Mouse (Mus musculus): ENCODE results near the gene Ren1. TPM values are rescaled to one million over a fixed set of nuclear protein-coding genes. Genes with fewer than 3 reads are reported as not detected.
A peak's percentile ranks its signal among the peaks of the same experiment; 100 is the strongest.

Ren1 gene
- not detected for total RNA-seq (2021)

DNA sequence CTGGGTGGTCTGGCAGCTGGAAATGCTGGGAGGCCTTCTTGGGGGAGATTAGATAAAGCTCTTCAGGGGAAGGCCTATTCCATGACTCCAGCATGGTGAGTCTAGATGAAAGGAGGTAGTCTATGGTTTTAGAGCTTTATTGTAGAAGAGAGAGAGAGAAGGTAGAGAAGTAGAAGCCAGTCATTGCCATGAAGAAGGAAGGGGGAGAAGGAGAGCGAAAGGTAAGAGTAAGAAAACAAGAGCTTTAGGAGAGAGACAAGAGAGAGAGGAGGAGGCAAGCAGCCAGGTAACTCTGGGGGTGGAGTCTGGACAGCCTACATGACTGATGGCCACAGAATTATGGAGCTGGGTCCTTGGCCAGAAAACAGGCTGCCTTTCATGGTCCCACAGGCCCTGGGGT is at the start of gene Ren1:
Gene Ren1, plus strand, starts transcription at position 301 of the 400 bp plus-strand sequence.
- peak in 1 of 2 experiments; percentile 11 for DNase-seq (ENCODE audit: extremely low spot score in 1 of 2, low spot score in 2 of 2)
- intact Hi-C loops (cut with DNase I) = loop anchor here (2.0 kb wide), 2 partner anchors 17 to 171 kb away; no protein-coding TSS in a partner anchor

DNA sequence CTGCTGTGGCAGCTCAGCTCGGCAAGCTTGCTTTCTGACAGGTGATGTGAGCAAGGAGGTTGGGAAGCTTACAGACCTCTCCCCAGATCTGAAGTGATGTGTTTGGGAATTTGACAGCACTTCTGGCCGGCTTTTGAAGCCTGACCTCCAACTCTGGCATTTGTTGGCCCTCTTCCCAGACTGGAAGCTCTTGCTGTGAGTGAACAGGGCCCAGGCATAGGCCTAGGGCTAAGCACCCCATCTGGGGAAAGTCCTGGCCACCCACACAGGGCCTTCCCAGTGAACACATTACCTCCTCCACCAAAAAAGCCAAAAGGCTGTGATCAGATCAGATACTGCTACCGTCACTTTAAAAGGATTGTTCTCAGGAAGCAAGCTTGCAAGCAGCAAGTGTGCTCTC is 47.8 kb upstream of the Ren1 start:
- DNase-seq (ENCODE audit: extremely low spot score in 1 of 2, low spot score in 2 of 2) = peak in 1 of 2 experiments; percentile 75
- intact Hi-C loops (cut with DNase I) = no loop called here

DNA sequence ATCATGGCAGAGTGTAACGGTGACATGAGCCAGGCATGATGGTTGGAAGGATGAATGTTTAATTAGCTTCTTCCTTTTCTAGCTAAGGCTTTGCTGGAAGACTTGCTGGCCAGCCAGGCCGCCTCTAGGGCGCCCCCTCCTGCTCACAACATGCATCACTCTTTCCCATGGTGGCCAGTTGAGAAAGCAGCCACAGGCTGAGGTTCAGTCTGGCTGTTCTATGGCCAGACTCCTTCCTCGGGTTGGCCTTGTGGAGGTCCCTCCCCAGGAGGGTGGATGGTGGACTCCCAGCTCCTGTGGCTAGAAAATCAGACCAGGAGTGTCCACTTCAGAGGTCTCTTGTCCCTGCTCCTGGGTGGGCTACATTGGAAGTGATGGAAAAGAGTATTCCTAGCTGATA is 43.5 kb upstream of the Ren1 start:
- DNase-seq (ENCODE audit: extremely low spot score in 1 of 2, low spot score in 2 of 2) = peak; percentile 61 to 77
- intact Hi-C loops (cut with DNase I) = loop anchor here (2.0 kb wide), 1 partner anchor 130 kb away; no protein-coding TSS in a partner anchor

DNA sequence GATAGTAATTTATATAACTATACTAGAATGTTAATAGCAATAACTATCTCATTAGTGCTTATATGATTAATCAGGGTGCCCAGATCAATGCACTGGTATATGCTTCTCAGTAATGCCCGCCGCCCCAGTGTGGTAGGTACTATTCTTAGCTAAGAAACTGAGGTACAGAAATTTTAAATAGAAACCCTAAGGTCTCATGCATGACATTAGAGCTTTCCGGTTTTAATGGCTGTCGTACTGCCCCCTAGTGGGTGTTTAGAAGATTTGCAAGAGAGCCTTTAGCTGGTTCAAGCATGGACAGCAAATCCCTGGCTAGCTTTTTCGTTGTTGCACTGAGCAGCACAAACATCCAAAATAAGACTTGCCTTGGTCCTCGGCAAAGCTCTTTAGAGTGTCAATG is 43.0 kb upstream of the Ren1 start:
- intact Hi-C loops (cut with DNase I) = loop anchor here (2.0 kb wide), 1 partner anchor 131 kb away; no protein-coding TSS in a partner anchor
- peak in 1 of 2 experiments; percentile 56 for DNase-seq (ENCODE audit: extremely low spot score in 1 of 2, low spot score in 2 of 2)

DNA sequence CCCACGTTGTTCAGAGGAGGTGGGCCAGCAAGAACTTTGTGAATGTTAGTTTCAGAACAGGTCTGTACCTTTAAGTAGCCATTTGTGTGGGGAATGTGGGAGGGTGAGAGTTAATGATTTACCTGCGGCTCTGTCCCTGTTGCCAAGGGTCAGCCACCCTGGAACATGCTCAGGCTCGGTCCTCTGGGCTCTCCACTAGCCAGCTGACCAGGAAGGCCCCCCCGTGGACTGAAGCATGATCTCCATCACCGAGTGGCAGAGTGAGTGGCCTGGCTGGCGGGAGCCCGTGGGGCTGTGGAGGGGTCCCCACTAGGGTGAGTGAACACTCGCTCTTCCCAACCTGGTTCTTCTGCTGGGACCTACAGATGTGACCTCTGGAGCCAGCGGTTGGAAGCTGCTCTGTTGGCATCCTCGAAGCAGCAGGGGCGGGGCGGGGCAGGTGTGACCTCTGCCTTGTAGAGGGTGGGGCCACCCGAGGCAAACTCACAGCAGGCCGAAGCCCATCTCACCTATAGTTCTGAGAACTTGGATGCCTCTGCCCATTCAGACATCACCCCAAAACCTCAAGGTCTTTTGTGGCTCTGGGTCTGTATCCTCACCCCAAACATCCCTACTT is 40.5 kb upstream of the Ren1 start, which contains the start of gene Golt1a:
Gene Golt1a, plus strand, starts transcription at position 149 of the 616 bp plus-strand sequence.
- intact Hi-C loops (cut with DNase I) = loop anchor here (5.0 kb wide), 1 partner anchor 303 kb away; the partner anchor contains the start of gene Snrpe
- peak in 1 of 2 experiments; percentile 45 for DNase-seq (ENCODE audit: extremely low spot score in 1 of 2, low spot score in 2 of 2)

DNA sequence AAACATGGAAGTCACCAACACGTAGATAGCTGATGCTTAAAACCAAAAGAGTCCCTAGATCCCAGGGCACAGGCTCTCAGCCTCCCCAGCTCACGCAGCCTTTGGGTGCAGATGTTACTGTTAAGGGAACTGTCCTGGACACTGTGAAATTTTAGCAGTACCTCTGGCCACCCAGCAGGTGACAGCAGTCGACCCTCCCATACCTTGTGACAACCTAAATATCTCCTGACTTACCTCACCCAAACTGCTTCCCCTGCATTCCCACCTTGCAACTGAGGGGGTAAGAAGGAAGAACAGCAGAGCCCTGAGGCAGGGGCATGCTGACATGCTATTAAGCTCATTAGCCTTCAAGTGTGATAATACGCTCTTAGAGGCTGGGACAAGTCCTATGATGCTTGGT is 39.1 kb upstream of the Ren1 start:
- no peak for DNase-seq (ENCODE audit: extremely low spot score in 1 of 2, low spot score in 2 of 2)
- intact Hi-C loops (cut with DNase I) = loop anchor here (5.0 kb wide), 1 partner anchor 301 kb away; the partner anchor contains the start of gene Snrpe

DNA sequence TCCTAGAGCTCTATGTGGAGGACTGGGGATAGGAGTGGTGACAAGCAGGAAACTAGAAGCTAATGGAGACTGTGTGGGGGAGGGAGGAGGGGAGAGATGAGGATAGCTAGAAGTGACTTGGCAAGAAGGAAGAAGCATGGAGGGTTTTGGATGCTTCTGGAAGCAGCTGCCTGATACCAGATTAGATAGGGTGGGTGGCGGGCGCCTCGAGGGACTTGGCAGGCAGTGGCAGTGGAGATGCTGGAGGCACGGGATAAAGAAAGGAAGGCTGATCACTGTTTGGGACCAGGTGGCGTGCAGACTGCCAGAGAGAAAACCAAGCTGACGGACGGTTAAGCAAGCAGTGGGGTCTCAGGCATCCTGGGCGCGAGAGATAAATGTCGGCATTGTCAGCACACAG is 38.4 kb upstream of the Ren1 start:
- intact Hi-C loops (cut with DNase I) = loop anchor here (5.0 kb wide), 1 partner anchor 300 kb away; the partner anchor contains the start of gene Snrpe

DNA sequence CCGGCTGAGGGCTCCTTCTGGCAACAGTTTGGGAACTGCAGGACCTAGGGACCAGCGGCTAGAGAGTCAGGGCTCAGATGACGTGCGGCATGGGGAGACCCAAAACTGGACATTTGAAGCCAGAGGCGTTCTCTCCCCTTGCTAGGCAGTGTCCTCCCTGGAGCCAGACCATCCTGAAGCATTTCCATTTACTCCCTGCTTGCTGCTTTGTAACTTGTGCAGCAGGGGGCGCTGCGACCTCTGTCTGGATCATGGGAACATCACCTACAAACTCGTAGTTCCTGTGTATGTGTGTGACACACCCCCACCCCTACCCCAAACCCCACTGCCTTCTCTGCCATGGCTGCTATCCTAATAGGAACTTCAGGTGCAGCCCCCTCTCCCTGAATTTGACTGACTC is 35.9 kb upstream of the Ren1 start:
- peak in 1 of 2 experiments; percentile 78 for DNase-seq (ENCODE audit: extremely low spot score in 1 of 2, low spot score in 2 of 2)
- intact Hi-C loops (cut with DNase I) = loop anchor here (5.0 kb wide), 1 partner anchor 298 kb away; the partner anchor contains the start of gene Snrpe

More for the DNA sequence above, 38.4 kb upstream of the Ren1 start:
- DNase-seq (ENCODE audit: extremely low spot score in 1 of 2, low spot score in 2 of 2) = peak; percentile 81 to 87

DNA sequence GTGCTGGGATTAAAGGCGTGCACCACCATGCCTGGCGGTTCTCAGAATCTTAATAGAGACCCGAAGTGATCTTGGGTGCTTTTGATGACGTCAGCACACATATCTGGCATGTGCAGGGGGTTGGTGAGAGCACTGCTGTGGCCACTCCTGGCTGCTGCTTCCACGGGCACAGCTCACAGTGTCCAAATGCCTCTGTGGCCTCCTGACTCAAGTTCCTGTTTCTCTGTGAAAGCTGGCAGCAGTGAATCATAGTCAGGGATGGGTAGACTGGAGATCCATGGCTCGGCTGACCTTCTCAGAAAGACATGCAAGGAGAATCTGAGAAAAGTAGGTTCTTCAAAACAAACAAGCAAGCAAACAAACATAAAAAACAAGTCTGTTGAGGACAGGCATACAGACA is 34.5 kb upstream of the Ren1 start:
- peak in 1 of 2 experiments; percentile 13 for DNase-seq (ENCODE audit: extremely low spot score in 1 of 2, low spot score in 2 of 2)
- intact Hi-C loops (cut with DNase I) = loop anchor here (2.0 kb wide), 1 partner anchor 37 kb away; no protein-coding TSS in a partner anchor

DNA sequence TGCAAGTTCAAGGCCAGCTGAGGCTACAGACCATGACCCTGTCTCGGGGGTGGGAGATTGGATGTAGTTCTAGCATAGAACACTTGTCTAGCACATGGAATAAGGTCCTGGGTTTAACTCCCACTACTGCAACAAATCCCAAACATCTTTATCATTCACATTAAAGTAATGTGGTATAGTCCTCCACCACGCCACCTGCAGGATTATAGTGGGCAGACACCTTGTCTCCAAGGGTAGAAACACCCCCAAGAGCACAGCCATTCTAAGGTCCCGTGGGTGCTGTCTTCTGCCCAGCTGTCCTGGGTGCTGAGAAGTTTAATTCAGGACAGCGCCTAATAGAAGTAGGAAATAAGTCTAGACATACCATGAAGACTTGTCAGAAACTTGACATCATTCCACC is 33.7 kb upstream of the Ren1 start:
- DNase-seq (ENCODE audit: extremely low spot score in 1 of 2, low spot score in 2 of 2) = no peak
- intact Hi-C loops (cut with DNase I) = loop anchor here (2.0 kb wide), 1 partner anchor 36 kb away; no protein-coding TSS in a partner anchor

DNA sequence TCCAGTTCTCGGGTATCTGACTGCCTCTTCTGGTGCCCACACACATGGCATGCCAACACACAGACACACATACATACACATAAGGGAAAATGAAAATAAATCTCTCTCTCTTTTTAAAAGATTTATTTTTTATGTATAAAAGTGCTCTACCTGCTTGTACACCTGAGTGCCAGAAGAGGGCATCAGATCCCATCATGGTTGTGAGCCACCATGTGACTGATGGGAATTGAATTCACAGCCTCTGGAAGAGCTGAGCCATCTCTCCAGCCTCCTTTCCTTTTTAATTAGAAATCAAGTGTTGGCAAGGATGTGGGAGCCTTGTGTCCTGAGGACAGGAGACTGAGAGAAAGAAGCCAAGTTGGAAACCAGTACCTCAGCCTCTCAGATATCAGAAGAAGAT is 33.2 kb upstream of the Ren1 start:
- peak in 1 of 2 experiments; percentile 13 for DNase-seq (ENCODE audit: extremely low spot score in 1 of 2, low spot score in 2 of 2)
- intact Hi-C loops (cut with DNase I) = loop anchor here (2.0 kb wide), 1 partner anchor 36 kb away; no protein-coding TSS in a partner anchor

DNA sequence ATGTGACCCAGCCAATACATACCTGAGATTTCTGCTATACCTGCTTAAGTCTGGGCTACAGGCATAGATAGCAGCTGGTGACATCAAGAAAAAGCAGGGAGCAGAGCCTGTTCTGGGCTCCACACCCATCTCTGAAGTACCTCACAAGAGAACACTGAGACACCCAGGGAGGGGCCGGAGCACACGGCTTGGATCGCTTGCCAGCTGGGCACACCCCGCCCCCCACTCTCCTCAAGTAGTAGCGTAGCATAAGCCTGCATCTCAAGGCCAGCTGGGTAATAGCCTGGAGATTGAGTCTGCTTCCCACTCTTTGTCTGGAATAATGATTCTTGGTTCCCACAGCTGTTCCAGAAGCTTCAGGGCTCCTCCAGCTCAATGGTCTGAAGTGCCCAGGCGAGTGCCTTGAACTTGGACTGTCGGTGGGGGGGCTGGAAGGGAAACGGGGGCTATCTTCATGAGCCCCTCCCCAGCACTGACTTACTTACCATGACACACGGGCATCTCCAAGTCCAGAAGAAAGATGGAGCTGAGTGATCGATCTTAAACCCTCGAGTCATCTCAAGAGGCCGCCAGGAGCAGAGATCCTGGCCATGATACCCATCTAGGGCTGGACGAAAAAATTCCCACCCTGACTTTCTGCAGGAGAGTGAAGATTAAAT is 28.9 kb upstream of the Ren1 start, which contains the start of gene Kiss1:
Gene Kiss1, plus strand, starts transcription at position 609 of the 659 bp plus-strand sequence.
- peak in 1 of 2 experiments; percentile 71 for DNase-seq (ENCODE audit: extremely low spot score in 1 of 2, low spot score in 2 of 2)
- intact Hi-C loops (cut with DNase I) = no loop called here

DNA sequence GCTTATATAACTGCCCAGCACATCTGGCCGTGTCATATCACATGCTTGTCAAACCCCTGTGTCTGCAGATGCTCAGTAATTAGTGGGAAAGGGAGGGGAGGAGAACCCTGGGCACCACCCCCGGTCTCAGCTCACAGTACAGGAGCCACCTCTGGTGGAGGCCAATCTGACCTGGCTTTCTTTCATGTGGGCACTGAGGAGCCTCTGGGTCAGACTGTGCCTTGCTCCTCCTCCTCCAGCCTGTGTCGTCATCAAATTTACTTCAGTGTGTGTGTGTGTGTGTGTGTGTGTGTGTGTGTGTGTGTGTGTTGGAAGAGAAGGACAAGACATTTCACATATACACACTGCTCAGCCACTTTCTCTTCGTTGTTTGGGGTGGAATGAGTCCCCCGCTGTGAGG is 27.0 kb upstream of the Ren1 start:
- intact Hi-C loops (cut with DNase I) = no loop called here
- DNase-seq (ENCODE audit: extremely low spot score in 1 of 2, low spot score in 2 of 2) = no peak

DNA sequence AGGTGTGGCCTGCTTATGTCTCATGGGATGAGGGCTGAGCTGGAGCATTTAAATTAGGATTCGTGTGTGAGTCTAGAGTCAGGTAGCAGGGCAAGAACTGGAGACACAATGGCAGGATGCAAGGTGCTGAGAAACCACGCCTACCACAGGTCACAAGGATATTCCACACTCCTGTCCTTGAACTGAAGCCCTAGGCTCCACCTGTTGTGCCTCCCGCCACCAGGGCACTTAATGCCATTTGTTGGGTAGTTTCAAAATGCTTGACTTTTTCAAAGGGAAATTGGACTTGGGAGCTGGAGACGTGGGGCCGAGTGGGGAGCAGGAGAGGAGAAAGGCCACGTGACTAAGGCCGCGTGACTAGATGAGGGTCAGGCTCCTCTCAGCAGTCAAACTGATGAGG is 24.4 kb upstream of the Ren1 start:
- no peak for DNase-seq (ENCODE audit: extremely low spot score in 1 of 2, low spot score in 2 of 2)
- intact Hi-C loops (cut with DNase I) = no loop called here

DNA sequence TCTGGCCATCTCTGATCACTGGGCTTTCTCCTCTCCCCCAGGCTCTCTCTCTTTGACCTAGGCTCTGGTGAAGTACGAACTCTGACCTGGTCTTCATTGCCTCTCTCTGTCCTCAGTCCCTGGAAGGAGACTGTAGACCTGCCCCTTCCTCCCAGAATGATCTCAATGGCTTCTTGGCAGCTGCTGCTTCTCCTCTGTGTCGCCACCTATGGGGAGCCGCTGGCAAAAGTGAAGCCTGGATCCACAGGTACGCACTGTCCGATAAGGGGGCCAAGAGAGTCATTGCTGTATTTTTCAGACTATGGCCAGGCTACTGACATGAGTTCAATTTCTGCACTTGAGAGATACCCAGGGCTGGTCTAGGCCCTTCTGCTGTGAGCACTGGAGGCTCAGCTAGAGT is 23.2 kb upstream of the Ren1 start:
- intact Hi-C loops (cut with DNase I) = no loop called here
- DNase-seq (ENCODE audit: extremely low spot score in 1 of 2, low spot score in 2 of 2) = no peak

DNA sequence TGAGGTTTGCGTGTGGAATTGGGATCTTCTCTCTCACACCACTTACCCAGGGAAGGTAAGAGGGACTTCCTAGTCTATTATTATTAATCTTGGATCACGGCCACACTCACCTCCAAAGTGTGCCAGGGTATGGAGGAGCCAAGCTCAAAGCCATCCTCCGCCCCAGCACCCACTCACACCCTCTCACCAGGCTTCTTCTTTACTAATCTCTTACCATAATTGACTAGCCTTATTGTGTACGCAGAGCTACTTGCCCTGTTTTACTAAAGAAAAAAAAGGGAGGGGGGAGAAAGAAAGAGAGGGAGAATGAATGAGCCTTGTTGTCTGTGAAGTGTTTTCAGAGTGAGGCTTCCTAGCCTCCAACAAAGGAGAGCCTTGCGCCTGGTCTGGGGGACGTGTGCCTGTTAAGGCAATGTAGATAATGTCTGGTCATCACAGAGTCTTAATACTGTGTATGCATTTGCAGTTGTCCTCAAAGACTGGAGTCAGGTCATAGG is 22.0 kb upstream of the Ren1 start:
- no peak for DNase-seq (ENCODE audit: extremely low spot score in 1 of 2, low spot score in 2 of 2)
- intact Hi-C loops (cut with DNase I) = no loop called here

DNA sequence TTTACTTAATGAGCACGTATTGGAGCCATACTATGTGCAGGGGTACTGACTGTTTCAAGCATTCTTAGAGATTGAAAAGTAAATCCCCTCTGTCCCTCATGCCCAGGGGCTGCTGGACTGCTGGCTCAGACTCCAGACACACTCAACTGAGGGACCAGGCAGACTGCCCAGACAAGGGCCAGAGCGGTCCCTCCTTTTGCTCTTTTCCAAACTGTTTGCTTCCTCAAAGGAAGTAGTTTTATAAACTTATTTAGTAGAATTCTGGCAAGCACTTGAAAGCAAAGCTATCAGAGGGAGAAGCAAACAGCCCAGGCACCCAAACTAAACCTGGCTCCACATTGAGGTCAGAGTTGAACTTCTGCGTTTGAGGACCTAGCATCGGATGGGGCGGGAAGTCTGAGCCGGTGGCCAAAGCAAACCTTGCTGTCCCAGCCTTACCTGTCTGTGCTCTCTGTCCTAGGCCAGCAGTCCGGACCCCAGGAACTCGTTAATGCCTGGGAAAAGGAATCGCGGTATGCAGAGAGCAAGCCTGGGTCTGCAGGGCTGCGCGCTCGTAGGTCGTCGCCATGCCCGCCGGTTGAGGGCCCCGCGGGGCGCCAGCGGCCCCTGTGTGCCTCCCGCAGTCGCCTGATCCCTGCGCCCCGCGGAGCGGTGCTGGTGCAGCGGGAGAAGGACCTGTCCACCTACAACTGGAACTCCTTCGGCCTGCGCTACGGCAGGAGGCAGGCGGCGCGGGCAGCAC is 21.2 kb upstream of the Ren1 start:
- peak in 1 of 2 experiments; percentile 52 for DNase-seq (ENCODE audit: extremely low spot score in 1 of 2, low spot score in 2 of 2)
- intact Hi-C loops (cut with DNase I) = no loop called here

DNA sequence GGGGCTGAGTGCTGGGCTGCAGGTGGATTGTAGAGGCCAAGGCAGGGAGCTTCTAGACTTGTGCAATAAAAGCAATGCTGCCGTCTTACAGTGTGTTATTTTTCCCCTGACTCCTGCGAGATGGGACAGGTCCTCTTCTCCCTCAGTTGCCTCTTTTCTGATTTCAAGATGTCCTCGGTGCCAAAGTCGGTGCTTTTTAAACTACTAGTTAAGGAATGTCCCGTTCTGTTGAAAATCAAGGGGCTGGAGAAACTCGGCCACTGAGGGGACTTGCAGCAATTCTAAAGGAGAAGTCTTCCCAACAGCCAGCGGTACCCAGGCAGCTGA is 20.7 kb upstream of the Ren1 start:
- DNase-seq (ENCODE audit: extremely low spot score in 1 of 2, low spot score in 2 of 2) = no peak
- intact Hi-C loops (cut with DNase I) = no loop called here

DNA sequence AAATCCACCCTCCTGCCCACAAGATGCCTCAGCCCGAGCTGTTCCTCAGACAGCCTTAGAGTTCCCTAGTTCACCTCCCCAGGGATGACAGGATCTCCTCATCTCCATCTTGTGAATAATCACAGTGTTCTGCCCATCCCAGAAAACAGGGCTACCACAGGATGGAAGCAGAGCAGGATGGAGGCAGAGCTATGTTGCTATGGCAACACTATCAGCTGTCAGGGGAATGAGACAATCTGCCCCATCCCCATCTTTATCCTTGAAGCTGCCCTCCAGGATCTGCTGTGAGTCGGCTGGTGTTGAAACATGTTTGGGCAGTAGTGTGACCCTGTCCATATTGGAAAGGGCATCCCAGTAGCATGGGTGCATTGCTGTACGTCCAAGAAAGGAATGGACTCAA is 19.2 kb upstream of the Ren1 start:
- peak in 1 of 2 experiments; percentile 34 for DNase-seq (ENCODE audit: extremely low spot score in 1 of 2, low spot score in 2 of 2)
- intact Hi-C loops (cut with DNase I) = no loop called here
